Mouse (Mus musculus): ENCODE results near the gene Bcas1. TPM values are rescaled to one million over a fixed set of nuclear protein-coding genes. Genes with fewer than 3 reads are reported as not detected.
A peak's percentile ranks its signal among the peaks of the same experiment; 100 is the strongest.

Gene Bcas1
- polyA plus RNA-seq, 1 experiment from 2014 or later, result 0.48 TPM

DNA sequence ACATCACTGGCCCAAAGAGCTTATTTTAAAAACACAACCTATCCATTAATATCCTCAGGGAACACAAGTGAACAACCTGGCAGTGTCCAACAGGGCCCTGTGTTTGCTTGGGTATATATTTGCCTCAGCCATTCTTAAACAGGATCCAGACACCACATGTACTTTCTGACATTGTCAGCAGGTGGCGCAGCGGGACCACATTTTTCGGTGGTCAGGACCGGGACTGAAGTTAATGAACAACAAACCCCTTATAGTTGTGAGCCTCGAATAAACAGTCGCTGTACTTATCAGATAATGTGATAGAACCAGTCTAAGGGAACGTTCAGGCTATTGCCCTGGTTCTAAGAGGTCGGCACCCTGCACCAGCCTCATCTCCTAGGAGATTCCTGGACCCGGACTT lies 23.3 kb upstream of the Bcas1 start:
- WGBS (ENCODE audit: insufficient replicate concordance), result 7% methylated on average over 9 of the region's 9 CpGs
- H3K4me2 ChIP-seq (ENCODE audit: low read depth, low read length), result no peak overlapping the region; the same call in 1 of the 2 replicates
- H3K36me3 ChIP-seq (replicated peaks; ENCODE audit: insufficient read depth, low read length), result no peaks in the 10 kb centered on the region
- no peak overlapping the region for H3K4me3 ChIP-seq (ENCODE audit: low read depth, low read length)
- H3K27ac ChIP-seq (ENCODE audit: low read depth), result no peak overlapping the region
- no peak overlapping the region for H3K9ac ChIP-seq (replicated peaks)
- no peaks in the 10 kb centered on the region for H3K4me1 ChIP-seq (ENCODE audit: insufficient read depth)
- TF ChIP-seq EP300 (IDR thresholded peaks at IDR 0.05; ENCODE audit: low read depth) (no peak), CTCF (IDR thresholded peaks at IDR 0.05; ENCODE audit: low read depth) (peak; percentile 82)
- peak; percentile 84 for ATAC-seq
- no peaks in the 10 kb centered on the region for H3K27me3 ChIP-seq (ENCODE audit: insufficient read depth, low read length)
- peak; percentile 89 for DNase-seq
- H3K9me3 ChIP-seq (ENCODE audit: low read length), result no peaks in the 10 kb centered on the region

DNA sequence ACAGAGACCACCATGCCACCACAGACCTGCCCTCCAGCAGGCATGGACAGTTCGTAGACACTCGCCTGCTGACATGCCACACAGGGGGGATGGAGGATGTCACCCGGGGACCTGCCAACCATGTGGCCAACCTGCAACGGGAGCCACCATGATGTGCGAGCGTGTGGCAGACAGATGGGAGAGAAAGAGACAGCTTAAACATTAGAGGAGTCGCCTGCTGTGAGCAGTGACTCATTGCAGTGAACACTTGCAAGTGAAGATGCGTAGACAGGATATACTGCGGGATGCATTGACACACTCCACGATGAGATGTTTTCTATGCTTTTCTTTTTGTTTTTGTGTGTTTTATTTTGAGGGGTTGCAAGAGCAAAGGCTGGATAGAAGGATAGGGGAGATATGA lies 20.0 kb upstream of the Bcas1 start:
- DNase-seq (no peak), ATAC-seq (no peak)
- TF ChIP-seq CTCF (IDR thresholded peaks at IDR 0.05; ENCODE audit: low read depth) (no peak), EP300 (IDR thresholded peaks at IDR 0.05; ENCODE audit: low read depth) (no peak)
- Histone ChIP-seq H3K4me2 (ENCODE audit: low read depth, low read length) (no peak overlapping the region), H3K4me3 (ENCODE audit: low read depth, low read length) (no peak overlapping the region), H3K36me3 (replicated peaks; ENCODE audit: insufficient read depth, low read length) (no peaks in the 10 kb centered on the region), H3K4me1 (ENCODE audit: insufficient read depth) (no peaks in the 10 kb centered on the region), H3K27me3 (ENCODE audit: insufficient read depth, low read length) (no peaks in the 10 kb centered on the region), H3K9me3 (ENCODE audit: low read length) (no peaks in the 10 kb centered on the region), H3K27ac (ENCODE audit: low read depth) (no peak overlapping the region), H3K9ac (replicated peaks) (no peak overlapping the region)
- 71% methylated on average over 10 of the region's 10 CpGs for WGBS (ENCODE audit: insufficient replicate concordance)

DNA sequence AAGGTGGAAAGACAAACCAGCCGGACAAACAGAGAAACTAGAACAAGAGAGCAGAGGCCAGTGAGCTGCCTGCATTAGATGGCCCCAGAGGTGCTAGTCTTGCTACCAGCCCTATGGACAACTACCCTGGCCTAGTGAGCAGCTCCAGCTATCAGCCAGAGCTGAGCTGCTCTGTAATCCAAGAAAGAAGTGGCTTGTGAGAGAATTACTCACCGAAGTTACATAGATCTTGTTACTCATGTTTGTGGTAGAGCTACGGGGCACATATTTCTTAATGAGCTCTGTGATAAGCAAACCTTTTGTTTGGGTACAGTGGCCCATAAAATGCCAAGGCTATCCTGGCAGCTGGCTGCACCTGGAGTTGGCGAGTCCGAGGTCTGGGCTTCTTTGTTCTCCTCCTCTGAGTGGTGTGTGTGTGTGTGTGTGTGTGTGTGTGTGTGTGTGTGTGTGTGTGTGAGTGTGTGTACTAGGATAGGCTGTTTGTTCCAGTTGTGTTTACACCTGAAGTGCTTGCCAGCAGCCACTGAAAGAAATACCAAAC lies 19.3 kb upstream of the Bcas1 start:
- no peaks in the 10 kb centered on the region for H3K36me3 ChIP-seq (replicated peaks; ENCODE audit: insufficient read depth, low read length)
- WGBS (ENCODE audit: insufficient replicate concordance), result 69% methylated on average over 5 of the region's 5 CpGs

DNA sequence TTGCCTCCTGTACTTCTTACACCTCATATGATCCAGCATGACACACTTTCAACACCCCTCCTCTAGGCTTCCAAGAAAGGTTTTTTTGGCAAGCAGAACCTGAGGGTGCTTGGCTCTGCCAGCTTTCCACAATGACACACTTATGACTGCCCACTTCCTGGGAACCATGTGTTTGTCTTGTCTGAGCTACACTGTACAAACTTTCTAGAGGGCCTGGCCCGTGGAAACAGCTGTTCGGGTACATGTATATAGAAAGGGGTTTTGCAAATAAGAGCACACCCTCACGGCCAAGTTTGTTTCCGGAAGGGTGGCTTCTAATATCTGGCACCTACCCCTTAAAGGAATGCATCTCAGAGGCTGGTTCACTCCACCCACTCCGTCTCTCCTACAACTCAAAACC lies 18.2 kb upstream of the Bcas1 start:
- ATAC-seq, result no peak
- Histone ChIP-seq H3K27ac (ENCODE audit: low read depth) (no peak overlapping the region), H3K4me2 (ENCODE audit: low read depth, low read length) (no peak overlapping the region), H3K36me3 (replicated peaks; ENCODE audit: insufficient read depth, low read length) (no peaks in the 10 kb centered on the region), H3K4me3 (ENCODE audit: low read depth, low read length) (no peak overlapping the region), H3K9me3 (ENCODE audit: low read length) (no peaks in the 10 kb centered on the region), H3K4me1 (ENCODE audit: insufficient read depth) (no peaks in the 10 kb centered on the region), H3K9ac (replicated peaks) (no peak overlapping the region), H3K27me3 (ENCODE audit: insufficient read depth, low read length) (no peaks in the 10 kb centered on the region)
- DNase-seq, result no peak
- 74% methylated on average over 5 of the region's 5 CpGs for WGBS (ENCODE audit: insufficient replicate concordance)
- TF ChIP-seq CTCF (IDR thresholded peaks at IDR 0.05; ENCODE audit: low read depth), result no peak
- TF ChIP-seq EP300 (IDR thresholded peaks at IDR 0.05; ENCODE audit: low read depth), result no peak

More for the DNA sequence above, 19.3 kb upstream of the Bcas1 start:
- ATAC-seq (no peak), DNase-seq (no peak)
- no peak overlapping the region for H3K4me2 ChIP-seq (ENCODE audit: low read depth, low read length)
- no peak overlapping the region for H3K4me3 ChIP-seq (ENCODE audit: low read depth, low read length)
- H3K4me1 ChIP-seq (ENCODE audit: insufficient read depth), result no peaks in the 10 kb centered on the region
- no peak overlapping the region for H3K9ac ChIP-seq (replicated peaks)
- H3K27ac ChIP-seq (ENCODE audit: low read depth), result no peak overlapping the region
- TF ChIP-seq EP300 (IDR thresholded peaks at IDR 0.05; ENCODE audit: low read depth) (no peak), CTCF (IDR thresholded peaks at IDR 0.05; ENCODE audit: low read depth) (no peak)
- H3K27me3 ChIP-seq (ENCODE audit: insufficient read depth, low read length), result no peaks in the 10 kb centered on the region
- no peaks in the 10 kb centered on the region for H3K9me3 ChIP-seq (ENCODE audit: low read length)

DNA sequence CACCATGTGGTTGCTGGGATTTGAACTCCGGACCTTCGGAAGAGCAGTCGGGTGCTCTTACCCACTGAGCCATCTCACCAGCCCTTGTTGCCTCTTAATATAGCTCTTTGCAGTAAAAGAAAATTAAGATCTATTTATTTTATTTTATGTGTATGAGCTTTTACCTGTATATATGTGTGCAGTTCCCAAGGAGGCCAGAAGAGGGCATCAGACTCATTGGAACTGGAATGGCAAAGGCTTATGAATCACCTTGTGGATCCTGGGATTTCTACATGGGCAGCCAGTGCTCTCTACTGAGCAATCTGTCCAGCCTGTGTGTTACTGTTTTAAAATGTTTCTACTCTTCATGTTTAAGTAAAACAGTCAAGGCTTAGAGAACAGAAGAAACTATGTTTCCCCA lies 14.9 kb upstream of the Bcas1 start:
- 78% methylated on average over 3 of the region's 3 CpGs for WGBS (ENCODE audit: insufficient replicate concordance)
- H3K27me3 ChIP-seq (ENCODE audit: insufficient read depth, low read length), result no peaks in the 10 kb centered on the region
- DNase-seq (no peak), ATAC-seq (no peak)
- H3K4me3 ChIP-seq (ENCODE audit: low read depth, low read length), result no peak overlapping the region
- no peaks in the 10 kb centered on the region for H3K4me1 ChIP-seq (ENCODE audit: insufficient read depth)
- H3K27ac ChIP-seq (ENCODE audit: low read depth), result no peak overlapping the region
- no peak overlapping the region for H3K4me2 ChIP-seq (ENCODE audit: low read depth, low read length)
- H3K9me3 ChIP-seq (ENCODE audit: low read length), result no peaks in the 10 kb centered on the region
- no peak overlapping the region for H3K9ac ChIP-seq (replicated peaks)
- no peaks in the 10 kb centered on the region for H3K36me3 ChIP-seq (replicated peaks; ENCODE audit: insufficient read depth, low read length)
- no peak for TF ChIP-seq EP300 (IDR thresholded peaks at IDR 0.05; ENCODE audit: low read depth)
- TF ChIP-seq CTCF (IDR thresholded peaks at IDR 0.05; ENCODE audit: low read depth), result peak; percentile 49

DNA sequence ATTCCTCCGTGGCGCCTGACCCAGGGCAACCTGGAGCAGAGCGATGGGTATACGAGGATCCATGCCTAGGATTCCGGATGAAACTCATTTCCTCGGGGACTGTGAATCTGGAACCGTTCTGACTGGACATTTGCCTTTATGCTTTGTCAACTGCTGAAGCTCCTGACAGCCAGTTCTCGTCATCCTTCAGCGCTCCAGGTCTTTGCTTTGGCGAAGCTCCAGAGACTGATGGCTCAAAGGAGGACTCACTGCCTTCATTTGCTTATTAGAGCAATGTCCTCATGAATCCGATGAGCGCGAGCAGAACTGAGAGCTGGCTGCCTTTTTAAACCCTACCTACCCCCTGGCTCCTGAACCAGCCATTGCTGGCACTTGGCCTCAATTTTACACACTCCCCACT lies 11.1 kb upstream of the Bcas1 start:
- TF ChIP-seq CTCF (IDR thresholded peaks at IDR 0.05; ENCODE audit: low read depth) (no peak), EP300 (IDR thresholded peaks at IDR 0.05; ENCODE audit: low read depth) (no peak)
- H3K27ac ChIP-seq (ENCODE audit: low read depth), result no peak overlapping the region
- no peak overlapping the region for H3K9ac ChIP-seq (replicated peaks)
- no peak overlapping the region for H3K4me2 ChIP-seq (ENCODE audit: low read depth, low read length)
- ATAC-seq (no peak), DNase-seq (no peak)
- H3K27me3 ChIP-seq (ENCODE audit: insufficient read depth, low read length), result no peaks in the 10 kb centered on the region
- no peak overlapping the region for H3K4me3 ChIP-seq (ENCODE audit: low read depth, low read length)
- H3K4me1 ChIP-seq (ENCODE audit: insufficient read depth), result no peaks in the 10 kb centered on the region
- no peaks in the 10 kb centered on the region for H3K36me3 ChIP-seq (replicated peaks; ENCODE audit: insufficient read depth, low read length)
- WGBS (ENCODE audit: insufficient replicate concordance), result 56% methylated on average over 13 of the region's 13 CpGs
- no peaks in the 10 kb centered on the region for H3K9me3 ChIP-seq (ENCODE audit: low read length)

DNA sequence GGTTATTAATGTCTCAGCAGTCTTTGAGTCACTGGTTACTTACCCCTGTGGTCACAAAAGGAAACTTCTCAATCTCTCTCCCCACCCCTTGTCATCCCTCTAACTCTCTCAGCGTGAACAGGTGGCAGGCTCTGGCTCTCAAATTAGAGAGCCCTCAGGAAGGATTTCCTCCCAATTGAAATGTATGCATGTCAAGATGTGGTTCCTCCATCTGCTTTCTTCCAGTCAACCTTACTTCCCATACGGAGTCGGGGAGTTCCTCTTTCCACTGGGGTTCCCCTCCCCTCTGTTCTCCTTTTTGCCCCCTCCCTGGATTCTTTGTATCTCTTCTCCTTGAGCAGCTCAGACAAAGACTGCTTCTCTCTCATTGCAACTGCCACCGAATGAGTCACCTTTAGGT lies 8.6 kb upstream of the Bcas1 start:
- TF ChIP-seq EP300 (IDR thresholded peaks at IDR 0.05; ENCODE audit: low read depth), result no peak
- TF ChIP-seq CTCF (IDR thresholded peaks at IDR 0.05; ENCODE audit: low read depth), result no peak
- H3K9me3 ChIP-seq (ENCODE audit: low read length), result no peaks in the 10 kb centered on the region
- no peaks in the 10 kb centered on the region for H3K4me1 ChIP-seq (ENCODE audit: insufficient read depth)
- ATAC-seq (no peak), DNase-seq (no peak)
- no peak overlapping the region for H3K27ac ChIP-seq (ENCODE audit: low read depth)
- no peaks in the 10 kb centered on the region for H3K27me3 ChIP-seq (ENCODE audit: insufficient read depth, low read length)
- 35% methylated on average over 4 of the region's 4 CpGs for WGBS (ENCODE audit: insufficient replicate concordance)
- no peak overlapping the region for H3K9ac ChIP-seq (replicated peaks)
- H3K36me3 ChIP-seq (replicated peaks; ENCODE audit: insufficient read depth, low read length), result no peaks in the 10 kb centered on the region
- no peak overlapping the region for H3K4me2 ChIP-seq (ENCODE audit: low read depth, low read length)
- no peak overlapping the region for H3K4me3 ChIP-seq (ENCODE audit: low read depth, low read length)
